Mouse (Mus musculus) kidney, embryonic 14.5 days (tissue): ENCODE measurements at regions not wholly inside any gene's neighbourhood (a gene's known extent, or its start where the extent isn't known, plus 50 kb on each side); places are given as distances from the start of the nearest gene placed in this dataset.

Experiments
- ATAC-seq: fragments of 200-750 bp; cut with Nextera tagmentation; 2 replicates; pipeline ENCODE4 v1.8.0; 2017; ENCODE audit warnings: moderate number of reproducible peaks, mild to moderate bottlenecking, moderate TSS enrichment, moderate library complexity; ENCODE audit not compliant: low FRiP score, low TSS enrichment
- H3K27ac ChIP-seq: fragments of 300-500 bp; sonication (generic); 2 replicates; pipeline ENCODE4 v1.5.1; 2014; ENCODE audit warnings: low read depth, mild to moderate bottlenecking, low read length, moderate library complexity, mixed read lengths
- H3K27me3 ChIP-seq: fragments of 300-500 bp; sonication (generic); 2 replicates; pipeline ENCODE4 v1.6.1; 2014; ENCODE audit warnings: mild to moderate bottlenecking, low read length; ENCODE audit not compliant: control insufficient read depth, insufficient read depth
- H3K36me3 ChIP-seq: fragments of 300-500 bp; sonication (generic); 2 replicates; pipeline ENCODE4 v1.6.1; 2014; ENCODE audit warnings: low read length, mixed read lengths; ENCODE audit not compliant: control insufficient read depth, insufficient read depth
- H3K4me1 ChIP-seq: fragments of 300-500 bp; sonication (generic); 2 replicates; pipeline ENCODE4 v1.6.1; 2014; ENCODE audit warnings: low read length, mixed read lengths; ENCODE audit not compliant: control insufficient read depth, insufficient read depth
- H3K4me2 ChIP-seq: fragments of 300-500 bp; sonication (generic); replicated peaks from 2 replicates; pipeline ENCODE4 v1.6.1; 2014; ENCODE audit warnings: low read depth, mild to moderate bottlenecking, low read length
- H3K4me3 ChIP-seq: fragments of 300-500 bp; sonication (generic); 2 replicates; pipeline ENCODE4 v1.5.1; 2014; ENCODE audit warnings: mild to moderate bottlenecking, low read length
- H3K9ac ChIP-seq: fragments of 300-500 bp; sonication (generic); 2 replicates; pipeline ENCODE4 v1.6.1; 2014; ENCODE audit warnings: low read depth, mild to moderate bottlenecking, low read length, moderate library complexity
- H3K9me3 ChIP-seq: fragments of 300-500 bp; sonication (generic); 2 replicates; pipeline ENCODE4 v1.6.1; 2016; ENCODE audit warnings: low read length; ENCODE audit not compliant: control insufficient read depth
- WGBS: fragments of 180-500 bp; shearing (Covaris S2); extraction: QIAGEN DNeasy Blood & Tissue Kit; methylation state at CpG from one replicate; pipeline ENCODE4 v1.1.7; 2014; 5-methylcytosine and 5-hydroxymethylcytosine counted together

GRCm38 (mm10) chr5:126862078-126862477, 379.5 kb upstream of the Tmem132c start:
- Histone ChIP-seq H3K36me3 (no peaks in the 10 kb centered on the region), H3K9ac (no peak overlapping the region), H3K27me3 (no peaks in the 10 kb centered on the region), H3K27ac (no peak overlapping the region), H3K4me3 (no peak overlapping the region), H3K9me3 (no peaks in the 10 kb centered on the region), H3K4me1 (no peaks in the 10 kb centered on the region), H3K4me2 (no peak overlapping the region)
- 100% methylated on average over 1 of the region's 1 CpGs for WGBS
- no peak for ATAC-seq

GRCm38 (mm10) chr5:126875842-126876241, 365.8 kb upstream of the Tmem132c start:
- Histone ChIP-seq H3K27me3 (no peaks in the 10 kb centered on the region), H3K27ac (no peak overlapping the region), H3K4me2 (no peak overlapping the region), H3K4me3 (no peak overlapping the region), H3K36me3 (no peaks in the 10 kb centered on the region), H3K9me3 (no peaks in the 10 kb centered on the region), H3K4me1 (no peaks in the 10 kb centered on the region), H3K9ac (no peak overlapping the region)
- WGBS = 67% methylated on average over 1 of the region's 1 CpGs
- ATAC-seq = no peak

GRCm38 (mm10) chr5:126890710-126891109, 350.9 kb upstream of the Tmem132c start:
- Histone ChIP-seq H3K36me3 (no peaks in the 10 kb centered on the region), H3K9me3 (no peaks in the 10 kb centered on the region), H3K4me1 (no peaks in the 10 kb centered on the region), H3K4me2 (no peak overlapping the region), H3K4me3 (no peak overlapping the region), H3K27ac (no peak overlapping the region), H3K9ac (no peak overlapping the region), H3K27me3 (no peaks in the 10 kb centered on the region)
- no peak for ATAC-seq
- 66% methylated on average over 1 of the region's 1 CpGs for WGBS

GRCm38 (mm10) chr5:126893063-126893462, 348.5 kb upstream of the Tmem132c start:
- 93% methylated on average over 4 of the region's 4 CpGs for WGBS
- no peak overlapping the region for H3K4me3 ChIP-seq
- no peaks in the 10 kb centered on the region for H3K27me3 ChIP-seq
- no peak for ATAC-seq
- H3K36me3 ChIP-seq = no peaks in the 10 kb centered on the region
- H3K9ac ChIP-seq = no peak overlapping the region
- no peak overlapping the region for H3K27ac ChIP-seq
- no peaks in the 10 kb centered on the region for H3K9me3 ChIP-seq
- no peak overlapping the region for H3K4me2 ChIP-seq
- no peaks in the 10 kb centered on the region for H3K4me1 ChIP-seq

GRCm38 (mm10) chr5:126910084-126910483, 331.5 kb upstream of the Tmem132c start:
- Histone ChIP-seq H3K9ac (no peak overlapping the region), H3K9me3 (no peaks in the 10 kb centered on the region), H3K27me3 (no peaks in the 10 kb centered on the region), H3K4me2 (no peak overlapping the region), H3K36me3 (no peaks in the 10 kb centered on the region), H3K4me1 (no peaks in the 10 kb centered on the region), H3K4me3 (no peak overlapping the region), H3K27ac (no peak overlapping the region)
- ATAC-seq = no peak
- WGBS = 93% methylated on average over 2 of the region's 2 CpGs

- no peaks in the 10 kb centered on the region for H3K36me3 ChIP-seq
- 76% methylated on average over 7 of the region's 7 CpGs for WGBS
- no peaks in the 10 kb centered on the region for H3K27me3 ChIP-seq
- H3K4me1 ChIP-seq = no peaks in the 10 kb centered on the region
- no peaks in the 10 kb centered on the region for H3K9me3 ChIP-seq
- H3K9ac ChIP-seq = no peak overlapping the region
- H3K4me2 ChIP-seq = no peak overlapping the region
- ATAC-seq = no peak
- H3K4me3 ChIP-seq = no peak overlapping the region
- no peak overlapping the region for H3K27ac ChIP-seq
Observed at GRCm38 (mm10) chr5:126917300-126917699, 324.3 kb upstream of the Tmem132c start.

- no peak overlapping the region for H3K9ac ChIP-seq
- WGBS = 51% methylated on average over 2 of the region's 2 CpGs
Observed at GRCm38 (mm10) chr5:126933466-126933865, 308.1 kb upstream of the Tmem132c start.

GRCm38 (mm10) chr5:126944861-126945260, 296.7 kb upstream of the Tmem132c start:
- H3K9me3 ChIP-seq = no peaks in the 10 kb centered on the region
- H3K9ac ChIP-seq = no peak overlapping the region
- no peak overlapping the region for H3K4me3 ChIP-seq
- no peaks in the 10 kb centered on the region for H3K27me3 ChIP-seq
- 75% methylated on average over 7 of the region's 7 CpGs for WGBS
- no peak for ATAC-seq
- H3K4me2 ChIP-seq = no peak overlapping the region
- H3K4me1 ChIP-seq = no peaks in the 10 kb centered on the region
- no peaks in the 10 kb centered on the region for H3K36me3 ChIP-seq
- H3K27ac ChIP-seq = no peak overlapping the region

More at GRCm38 (mm10) chr5:126933466-126933865, 308.1 kb upstream of the Tmem132c start:
- H3K27ac ChIP-seq = no peak overlapping the region
- H3K27me3 ChIP-seq = no peaks in the 10 kb centered on the region
- ATAC-seq = no peak
- H3K4me1 ChIP-seq = no peaks in the 10 kb centered on the region
- no peak overlapping the region for H3K4me2 ChIP-seq
- H3K4me3 ChIP-seq = no peak overlapping the region
- no peaks in the 10 kb centered on the region for H3K36me3 ChIP-seq
- H3K9me3 ChIP-seq = no peaks in the 10 kb centered on the region

- Histone ChIP-seq H3K4me2 (no peak overlapping the region), H3K27me3 (no peaks in the 10 kb centered on the region), H3K9me3 (no peaks in the 10 kb centered on the region), H3K27ac (no peak overlapping the region), H3K4me1 (no peaks in the 10 kb centered on the region), H3K9ac (no peak overlapping the region), H3K36me3 (no peaks in the 10 kb centered on the region), H3K4me3 (no peak overlapping the region)
- WGBS = 54% methylated on average over 5 of the region's 5 CpGs
- ATAC-seq = no peak
Observed at GRCm38 (mm10) chr5:126954189-126954588, 287.4 kb upstream of the Tmem132c start.

- ATAC-seq = no peak
- H3K9ac ChIP-seq = no peak overlapping the region
- H3K4me1 ChIP-seq = no peaks in the 10 kb centered on the region
- H3K4me2 ChIP-seq = no peak overlapping the region
- no peaks in the 10 kb centered on the region for H3K36me3 ChIP-seq
- no peaks in the 10 kb centered on the region for H3K27me3 ChIP-seq
- 77% methylated on average over 6 of the region's 6 CpGs for WGBS
- no peak overlapping the region for H3K27ac ChIP-seq
- no peak overlapping the region for H3K4me3 ChIP-seq
- H3K9me3 ChIP-seq = no peaks in the 10 kb centered on the region
Observed at GRCm38 (mm10) chr5:126954634-126955033, 287.0 kb upstream of the Tmem132c start.
